Mouse (Mus musculus): ENCODE results near the gene Crabp2.

- TF ChIP-seq CHD2 (IDR thresholded peaks at IDR 0.05; ENCODE audit: low read length) (no peak), CTCF (conservative IDR thresholded peaks at IDR 0.05 in 1 of 2, IDR thresholded peaks at IDR 0.05 in 1 of 2; ENCODE audit: low read depth in 2 of 2, low read length in 2 of 2) (no peak), MAFK (IDR thresholded peaks at IDR 0.05; ENCODE audit: insufficient replicate concordance, low read length) (no peak), E2F4 (IDR thresholded peaks at IDR 0.05; ENCODE audit: insufficient replicate concordance, low read depth, low read length) (no peak)
Observed at GRCm38 (mm10) chr3:87949955-87950515, 1.6 kb downstream of the Crabp2 start.
